Mouse (Mus musculus): ENCODE measurements around the gene Islr.

Islr gene

GRCm38 (mm10) chr9:58150733-58151361 is 53.3 kb downstream of the Islr start:
- peak; percentile 36 for DNase-seq (ENCODE audit: low spot score)

- no peak for DNase-seq (ENCODE audit: low spot score)
Observed at GRCm38 (mm10) chr9:58148806-58149205, 55.3 kb downstream of the Islr start.

GRCm38 (mm10) chr9:58145417-58145816 is 58.7 kb downstream of the Islr start:
- DNase-seq (ENCODE audit: low spot score): no peak

GRCm38 (mm10) chr9:58144664-58145063 is 59.4 kb downstream of the Islr start:
- DNase-seq (ENCODE audit: low spot score): peak; percentile 12

GRCm38 (mm10) chr9:58143419-58143818 is 60.7 kb downstream of the Islr start:
- DNase-seq (ENCODE audit: low spot score): no peak

GRCm38 (mm10) chr9:58139947-58140346 is 64.2 kb downstream of the Islr start:
- peak; percentile 67 for DNase-seq (ENCODE audit: low spot score)

GRCm38 (mm10) chr9:58135921-58136321 is 68.2 kb downstream of the Islr start:
- DNase-seq (ENCODE audit: low spot score): no peak

GRCm38 (mm10) chr9:58134906-58135305 is 69.2 kb downstream of the Islr start:
- no peak for DNase-seq (ENCODE audit: low spot score)

GRCm38 (mm10) chr9:58133893-58134884 is 69.9 kb downstream of the Islr start:
- no peak for DNase-seq (ENCODE audit: low spot score)

GRCm38 (mm10) chr9:58131735-58132134 is 72.4 kb downstream of the Islr start:
- DNase-seq (ENCODE audit: low spot score): no peak

- DNase-seq (ENCODE audit: low spot score): no peak
Observed at GRCm38 (mm10) chr9:58130909-58131308, 73.2 kb downstream of the Islr start.

- no peak for DNase-seq (ENCODE audit: low spot score)
Observed at GRCm38 (mm10) chr9:58129508-58129907, 74.6 kb downstream of the Islr start.

GRCm38 (mm10) chr9:58128926-58129413 is 75.1 kb downstream of the Islr start:
- DNase-seq (ENCODE audit: low spot score): no peak

GRCm38 (mm10) chr9:58125811-58126210 is 78.3 kb downstream of the Islr start:
- DNase-seq (ENCODE audit: low spot score): no peak

GRCm38 (mm10) chr9:58125085-58125484 is 79.0 kb downstream of the Islr start:
- DNase-seq (ENCODE audit: low spot score): no peak

GRCm38 (mm10) chr9:58118671-58119070 is 85.4 kb downstream of the Islr start, which contains the start of gene Ccdc33:
Gene Ccdc33, minus strand, starts transcription at chr9:58118823.
- DNase-seq (ENCODE audit: low spot score): no peak

GRCm38 (mm10) chr9:58116024-58116651 is 88.0 kb downstream of the Islr start:
- DNase-seq (ENCODE audit: low spot score): no peak

GRCm38 (mm10) chr9:58115297-58115925 is 88.7 kb downstream of the Islr start:
- DNase-seq (ENCODE audit: low spot score): no peak

- no peak for DNase-seq (ENCODE audit: low spot score)
Observed at GRCm38 (mm10) chr9:58114019-58114418, 90.1 kb downstream of the Islr start.

GRCm38 (mm10) chr9:58113279-58113884 is 90.7 kb downstream of the Islr start:
- DNase-seq (ENCODE audit: low spot score): peak; percentile 77

- peak; percentile 61 for DNase-seq (ENCODE audit: low spot score)
Observed at GRCm38 (mm10) chr9:58112866-58113278, 91.2 kb downstream of the Islr start.
